Mouse (Mus musculus) adrenal gland, adult (tissue): Measurements from ENCODE around the gene Ehbp1l1.

Experiments used
- DNase-seq, 2 experiments: peaks; one replicate each; pipeline ENCODE4 v3.0.0; 2022 to 2023; ENCODE audit warnings: low spot score in 1 of 2; ENCODE audit not compliant: inconsistent age in 2 of 2

Gene Ehbp1l1

DNA sequence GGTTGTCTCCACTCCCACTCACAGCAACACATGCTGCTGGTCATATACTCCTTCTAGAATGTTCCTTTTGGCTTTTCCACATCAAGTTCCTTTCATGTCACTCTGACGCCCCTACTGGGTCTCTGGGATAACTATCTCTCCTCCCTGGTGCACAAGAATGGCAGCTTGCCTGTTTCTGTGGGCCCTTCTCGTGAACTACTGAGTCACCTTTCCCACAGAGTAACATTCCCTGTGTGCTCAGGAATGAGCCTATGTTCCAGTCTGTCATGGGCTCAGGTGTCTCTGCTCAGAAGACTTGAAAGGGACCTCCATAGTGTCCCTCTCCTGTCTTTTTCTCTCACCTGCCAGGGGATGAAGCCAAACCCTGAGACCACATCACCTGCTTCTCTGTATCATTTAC, 13.3 kb upstream of the Ehbp1l1 start:
- DNase-seq, result no peak

DNA sequence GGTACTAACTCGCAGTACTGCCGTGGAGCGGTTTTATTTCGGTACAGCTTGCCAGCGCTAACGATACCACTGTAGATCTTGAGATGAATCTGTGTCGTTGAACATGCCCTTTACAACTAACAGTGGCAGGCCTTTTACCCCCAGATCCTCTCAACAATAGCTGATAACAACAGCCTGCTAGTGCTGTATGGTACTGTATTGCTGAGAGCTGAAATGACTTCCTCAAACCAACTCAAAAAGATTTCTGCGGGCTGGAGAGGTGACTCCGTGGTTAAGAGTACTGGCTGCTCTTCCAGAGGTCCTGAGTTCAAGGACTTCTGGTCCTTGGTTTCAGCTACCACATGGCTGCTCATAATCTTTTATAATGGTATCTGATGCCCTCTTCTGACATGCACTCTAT, 8.2 kb upstream of the Ehbp1l1 start:
- DNase-seq, result no peak

DNA sequence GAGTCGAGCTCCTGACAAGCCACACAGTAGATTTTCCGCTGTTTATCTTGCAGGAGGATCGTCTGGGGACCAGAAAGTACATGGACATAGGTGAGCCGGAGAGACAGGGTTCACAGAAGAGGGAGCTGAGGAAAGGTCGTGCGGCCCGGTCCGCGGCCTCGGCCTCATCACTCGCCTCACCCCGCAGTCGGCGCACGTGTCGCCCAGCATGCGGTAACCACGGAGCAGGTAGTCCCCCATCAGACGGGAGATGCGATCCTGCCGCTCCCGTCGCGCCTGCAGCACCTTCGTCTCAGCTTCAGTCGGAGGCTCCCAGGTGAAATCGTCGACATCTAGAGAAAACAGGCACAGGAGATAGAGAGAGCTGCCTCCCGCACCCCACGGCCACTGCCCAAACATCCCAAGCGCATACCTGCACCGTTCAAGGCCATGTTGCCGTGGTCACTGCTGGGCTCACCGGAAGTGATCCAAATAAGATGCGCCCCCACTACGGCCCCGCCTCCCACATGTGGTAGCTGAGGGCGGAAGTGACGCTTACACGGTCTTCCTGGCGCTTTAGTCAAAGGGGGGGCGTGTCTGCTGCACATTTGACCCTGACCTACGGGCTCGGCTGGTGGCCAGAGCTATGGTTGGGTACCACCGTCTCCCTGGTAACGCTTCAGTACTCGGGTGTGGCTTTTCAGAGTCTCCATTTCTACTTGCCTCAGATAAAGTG, 5.3 kb upstream of the Ehbp1l1 start:
- DNase-seq, result peak; percentile 95 to 98

DNA sequence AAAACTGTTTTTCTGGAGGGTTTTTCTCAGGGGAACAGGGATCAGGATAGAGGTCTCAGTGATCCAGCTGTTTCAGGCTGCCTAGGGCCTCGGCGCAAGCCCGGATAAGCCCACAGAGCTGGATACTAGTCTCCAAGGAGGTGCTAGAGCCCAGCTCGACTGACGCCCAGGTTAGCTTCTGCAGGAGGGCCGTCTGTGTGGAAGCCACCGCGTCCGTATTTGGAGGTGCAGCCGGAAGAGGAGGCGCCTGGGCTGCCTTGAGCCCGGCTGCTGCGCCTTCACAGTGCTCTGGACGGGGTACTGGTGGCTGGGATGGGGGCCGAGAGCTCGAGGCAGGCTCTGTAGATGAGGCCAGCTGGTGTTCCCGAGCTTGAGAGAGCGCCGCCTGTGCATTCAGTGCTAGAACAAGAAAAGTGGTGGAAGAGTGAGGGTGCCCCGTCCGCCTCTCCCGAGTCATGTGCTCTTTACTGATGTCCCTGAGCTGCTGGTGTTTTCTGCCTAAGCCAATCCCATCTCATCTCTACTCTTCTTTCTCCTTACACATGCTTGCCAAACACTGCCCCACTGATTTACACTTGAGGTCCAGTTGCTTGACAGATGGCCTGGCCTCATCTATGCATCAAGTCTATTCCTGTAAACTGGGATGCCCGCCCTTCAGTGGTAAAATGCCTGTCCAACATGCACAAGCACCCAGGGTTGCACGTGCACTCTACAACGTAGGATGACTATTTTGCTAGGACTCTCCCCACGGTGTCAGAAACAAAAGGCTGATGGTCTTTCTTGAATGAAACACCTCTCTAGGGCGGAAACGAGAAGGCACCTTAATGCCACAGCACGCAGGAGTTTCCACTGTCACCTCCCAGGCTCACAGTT, 4.4 kb upstream of the Ehbp1l1 start:
- peak; percentile 44 to 69 for DNase-seq

DNA sequence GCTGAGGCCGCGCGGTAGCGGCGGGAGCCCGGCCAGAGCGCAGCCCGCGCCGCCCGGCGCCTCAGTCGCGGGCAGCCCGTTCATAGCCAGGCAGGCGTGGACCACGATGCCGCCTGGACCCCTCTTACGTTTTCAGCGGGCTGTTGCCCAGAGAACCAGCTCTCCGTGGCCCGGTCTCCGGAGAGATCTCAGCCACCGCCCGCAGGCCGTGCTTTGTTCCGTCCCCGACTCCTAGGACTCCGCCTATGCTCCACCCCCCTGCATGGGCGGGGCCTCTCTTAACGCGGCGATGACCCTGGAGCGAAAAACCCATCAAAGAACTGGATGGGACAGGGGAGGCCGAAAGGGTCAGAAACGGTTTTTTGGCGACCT, 3.3 kb upstream of the Ehbp1l1 start, which contains the start of gene Fam89b:
Gene Fam89b (minus strand): TSS at position 210 of the 372 bp plus-strand sequence.
- peak; percentile 91 to 96 for DNase-seq

DNA sequence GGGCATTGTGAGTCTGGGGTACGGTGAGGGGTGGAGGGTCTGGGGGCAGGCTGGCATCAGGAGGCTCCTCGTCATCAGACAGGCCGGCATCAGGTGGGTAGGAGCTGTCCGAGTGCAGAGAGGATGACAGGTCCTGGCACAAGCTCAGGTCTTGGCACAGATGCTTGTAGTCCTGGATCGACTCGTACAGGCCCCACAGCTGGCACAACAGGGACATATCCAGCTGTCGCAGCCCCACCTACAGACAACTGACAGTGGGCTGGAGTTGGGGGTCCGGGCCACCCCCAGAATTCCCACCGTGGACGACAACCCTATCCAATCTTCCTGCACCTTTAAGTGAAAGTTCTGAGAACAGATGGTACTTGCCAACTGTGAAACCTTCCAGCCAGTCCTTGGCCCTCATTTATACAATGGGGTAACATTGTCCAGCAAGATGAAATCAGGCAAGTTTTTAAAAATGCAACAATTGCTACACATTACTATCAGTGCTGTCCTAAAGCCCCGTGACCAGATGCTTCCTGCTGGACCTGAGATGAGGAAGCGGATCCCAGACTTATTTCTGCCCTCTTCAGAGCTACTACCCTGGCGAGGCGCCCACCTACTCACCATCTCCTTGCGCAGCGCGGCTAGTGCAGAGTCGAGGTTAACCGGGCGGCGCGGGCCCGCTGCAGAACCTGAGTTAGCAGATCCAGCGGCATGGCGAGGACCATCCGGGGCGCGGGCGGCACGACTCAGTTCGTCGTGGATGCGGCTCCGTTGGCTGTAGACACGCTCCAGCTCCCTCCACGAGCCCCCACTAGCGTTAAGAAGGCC, 2.7 kb upstream of the Ehbp1l1 start:
- peak; percentile 64 to 87 for DNase-seq

DNA sequence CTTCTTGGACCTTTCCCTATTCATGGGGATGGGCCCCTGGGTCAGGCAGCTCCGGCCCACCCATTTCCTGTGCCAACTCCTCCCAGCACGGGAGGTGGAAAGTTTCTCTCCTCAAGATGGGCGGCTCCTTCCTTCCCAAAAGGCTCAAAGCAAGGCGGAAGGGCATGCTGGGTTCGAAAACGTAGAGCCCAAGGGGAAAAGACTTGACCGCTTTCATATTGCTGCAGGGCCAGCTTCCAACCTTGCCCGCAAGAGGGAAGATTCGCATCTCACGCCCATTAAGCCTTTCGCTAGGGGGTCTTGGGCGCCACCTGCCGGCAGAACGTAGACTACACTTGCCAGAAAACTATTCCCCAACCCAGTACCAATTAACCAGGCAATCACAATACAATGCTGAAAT, 1.6 kb upstream of the Ehbp1l1 start:
- DNase-seq, result peak; percentile 86 to 96

DNA sequence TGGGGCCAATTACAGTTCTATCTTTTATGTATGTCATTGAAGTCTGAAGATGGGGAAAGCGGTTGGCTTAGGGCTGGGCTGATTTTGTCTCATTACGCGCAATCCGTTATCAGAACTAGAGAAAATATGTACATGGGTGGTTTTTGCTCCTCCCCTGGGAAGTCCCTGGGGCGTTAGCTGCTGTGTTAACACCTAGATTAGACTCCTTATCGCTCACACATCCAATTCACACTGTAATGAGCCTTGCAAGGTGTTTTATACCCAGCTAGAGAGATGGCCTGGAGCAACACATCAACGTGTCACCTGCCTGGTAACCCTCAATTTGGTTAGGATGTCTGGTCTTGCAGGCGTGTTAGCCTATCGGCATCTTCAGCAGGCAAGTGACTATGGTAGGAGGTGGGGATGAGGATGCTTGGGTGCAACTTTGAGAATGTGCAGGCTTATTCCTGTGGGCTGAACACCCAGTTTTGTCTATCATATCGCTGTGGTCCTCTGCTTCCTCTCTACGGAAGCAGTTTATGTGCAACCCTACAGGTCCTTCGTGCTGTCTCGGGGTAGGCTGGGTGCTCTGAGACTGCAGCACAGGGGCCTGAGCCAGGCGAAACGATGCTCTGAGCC, 953 bp upstream of the Ehbp1l1 start:
- DNase-seq, result peak in 1 of 2 experiments; percentile 52

DNA sequence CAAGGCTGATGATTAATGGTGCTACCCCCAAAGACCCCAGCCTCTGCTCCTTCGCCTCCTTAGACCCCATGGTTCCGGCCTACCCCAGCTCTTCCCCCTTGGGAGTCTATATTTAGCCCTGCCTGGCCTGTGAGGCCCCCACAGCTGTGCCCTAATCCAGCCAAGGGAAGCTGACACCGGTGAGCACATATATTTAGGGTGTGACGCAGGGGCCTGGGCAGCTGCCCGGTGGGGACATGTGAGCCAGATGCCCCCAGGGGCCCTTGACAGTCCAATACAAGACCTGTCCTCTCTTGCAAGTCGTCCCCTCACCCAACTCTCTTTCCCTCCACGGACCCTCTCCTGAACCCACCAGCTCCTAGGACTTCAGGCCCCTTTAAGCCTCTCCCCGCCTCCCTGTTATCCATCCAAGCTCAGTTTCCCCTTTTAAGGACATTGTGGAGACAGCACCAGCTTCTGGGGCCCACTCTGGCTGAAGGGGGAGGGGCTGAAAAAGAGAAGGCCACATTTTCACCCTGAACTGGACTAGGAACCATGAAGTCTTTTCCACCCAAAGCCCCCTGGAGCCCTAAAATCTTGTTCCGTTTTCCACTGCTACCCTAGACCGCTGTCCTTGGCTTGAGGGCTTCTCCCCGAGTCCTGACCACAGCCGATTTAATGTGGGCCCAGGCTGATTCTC, 949 bp downstream of the Ehbp1l1 start:
- peak; percentile 50 to 79 for DNase-seq

DNA sequence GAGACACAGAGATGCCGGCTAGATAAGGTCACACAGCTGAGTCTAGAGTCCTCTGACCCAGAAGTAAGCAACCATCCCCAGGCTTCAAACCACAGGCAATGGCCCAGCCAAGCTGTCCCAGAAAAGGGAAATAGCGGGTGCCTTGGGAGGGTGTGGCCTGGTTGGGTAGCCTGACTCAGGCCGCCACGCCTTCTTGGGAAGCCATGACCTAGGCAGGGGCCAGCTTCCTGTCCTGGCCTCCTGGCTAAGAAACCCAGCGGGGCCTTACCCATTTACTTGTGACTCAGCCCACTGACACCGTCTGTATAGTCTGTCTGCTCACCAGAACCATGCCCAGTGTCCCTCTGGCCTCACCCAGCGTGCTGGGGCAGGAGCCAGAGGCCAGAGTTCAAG, 1.6 kb downstream of the Ehbp1l1 start:
- peak; percentile 82 to 94 for DNase-seq

DNA sequence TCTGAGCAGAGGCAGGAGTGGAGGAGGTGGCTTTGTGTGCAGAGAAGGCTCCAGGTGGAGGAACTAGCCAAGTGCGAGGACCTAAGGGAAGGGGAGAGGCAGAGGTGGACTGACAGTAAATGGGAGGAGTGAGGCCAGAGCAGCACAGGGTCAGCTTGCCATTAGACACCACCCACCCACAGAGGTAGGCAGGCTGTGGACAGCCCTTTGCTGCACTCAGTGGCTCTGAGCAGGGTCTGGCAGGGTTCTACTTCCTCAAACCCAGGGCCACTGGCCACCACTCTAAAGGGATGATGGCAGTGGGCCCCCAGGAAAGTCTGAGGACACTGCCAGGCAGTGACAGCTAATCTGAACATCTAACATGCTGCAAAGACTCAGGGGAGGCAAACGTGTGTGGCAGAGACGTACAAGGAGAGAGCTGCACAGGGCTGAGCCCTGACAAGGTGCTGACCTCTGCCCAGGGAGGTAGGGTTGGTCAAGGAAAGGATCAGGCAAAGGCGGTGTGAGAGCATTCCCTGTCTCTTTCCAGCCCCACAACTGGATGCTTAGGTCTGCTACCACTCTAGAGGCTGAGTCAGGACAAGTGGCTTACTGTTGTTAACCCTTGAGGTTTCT, 2.1 kb downstream of the Ehbp1l1 start:
- DNase-seq, result no peak

DNA sequence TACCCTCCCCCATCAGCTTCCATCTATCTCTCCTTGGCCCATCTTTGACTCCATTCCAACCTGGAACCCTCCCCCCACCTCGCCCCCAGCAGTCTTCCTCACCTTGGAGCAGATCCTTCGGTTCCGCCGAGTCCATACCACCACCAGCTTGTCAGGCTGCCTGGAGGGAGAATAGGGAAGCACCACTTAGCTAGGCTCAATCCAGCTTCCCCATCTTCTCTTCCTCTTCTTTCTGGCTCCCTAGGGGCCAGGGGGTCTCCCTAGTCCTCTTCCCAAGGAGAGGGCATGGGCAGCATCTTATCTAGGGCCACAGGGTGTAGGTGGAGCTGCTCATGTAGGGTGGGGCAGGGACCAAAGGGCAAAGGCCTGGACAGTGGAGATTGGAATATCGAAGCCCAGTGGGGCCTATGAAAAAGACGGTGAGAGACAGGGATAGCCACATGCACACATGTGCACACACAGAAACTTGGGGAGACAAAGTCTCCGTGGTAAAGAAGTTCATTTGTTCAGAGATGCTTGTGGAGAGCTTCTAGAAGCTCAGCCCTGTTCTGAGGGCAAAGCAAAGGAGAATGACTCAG, 3.2 kb downstream of the Ehbp1l1 start:
- no peak for DNase-seq

DNA sequence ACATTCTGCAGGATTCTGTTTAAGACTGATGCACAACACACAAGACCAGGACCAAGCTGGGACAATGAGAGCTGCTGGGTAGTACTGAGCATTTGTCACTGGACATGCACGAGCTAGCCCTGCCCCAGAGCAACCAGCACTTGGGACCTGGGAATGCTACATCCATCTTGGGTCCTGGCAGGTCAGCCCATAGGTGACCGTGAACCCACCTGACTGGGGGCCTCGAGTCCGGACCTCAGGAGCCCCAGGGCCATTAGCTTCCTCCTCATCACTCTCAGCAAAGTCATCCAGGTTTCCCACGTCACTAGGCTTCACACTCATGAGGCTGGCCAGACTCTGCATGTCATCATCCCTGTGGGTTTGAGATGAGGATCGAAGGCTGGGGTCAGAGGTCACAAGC, 4.9 kb downstream of the Ehbp1l1 start:
- DNase-seq, result no peak

DNA sequence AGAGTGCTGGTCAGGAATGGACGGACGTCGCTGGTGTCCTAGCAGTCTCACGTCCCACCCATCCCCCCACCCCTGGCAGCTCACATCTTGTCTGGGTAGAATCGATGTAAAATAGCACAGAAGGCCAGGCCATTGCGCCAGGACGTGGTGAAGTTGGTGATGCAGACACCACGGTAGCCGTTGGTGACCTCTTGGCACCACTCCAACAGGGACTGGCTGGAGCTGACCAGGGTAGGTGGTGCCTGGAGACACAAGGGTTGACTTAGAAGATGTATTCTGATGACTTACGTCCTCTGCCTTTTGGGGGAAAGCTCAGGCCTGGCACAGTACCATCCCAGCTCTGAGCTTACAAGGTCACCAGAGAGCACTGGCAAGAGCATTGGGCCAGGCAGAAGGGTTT, 9.2 kb downstream of the Ehbp1l1 start:
- peak; percentile 30 to 61 for DNase-seq

DNA sequence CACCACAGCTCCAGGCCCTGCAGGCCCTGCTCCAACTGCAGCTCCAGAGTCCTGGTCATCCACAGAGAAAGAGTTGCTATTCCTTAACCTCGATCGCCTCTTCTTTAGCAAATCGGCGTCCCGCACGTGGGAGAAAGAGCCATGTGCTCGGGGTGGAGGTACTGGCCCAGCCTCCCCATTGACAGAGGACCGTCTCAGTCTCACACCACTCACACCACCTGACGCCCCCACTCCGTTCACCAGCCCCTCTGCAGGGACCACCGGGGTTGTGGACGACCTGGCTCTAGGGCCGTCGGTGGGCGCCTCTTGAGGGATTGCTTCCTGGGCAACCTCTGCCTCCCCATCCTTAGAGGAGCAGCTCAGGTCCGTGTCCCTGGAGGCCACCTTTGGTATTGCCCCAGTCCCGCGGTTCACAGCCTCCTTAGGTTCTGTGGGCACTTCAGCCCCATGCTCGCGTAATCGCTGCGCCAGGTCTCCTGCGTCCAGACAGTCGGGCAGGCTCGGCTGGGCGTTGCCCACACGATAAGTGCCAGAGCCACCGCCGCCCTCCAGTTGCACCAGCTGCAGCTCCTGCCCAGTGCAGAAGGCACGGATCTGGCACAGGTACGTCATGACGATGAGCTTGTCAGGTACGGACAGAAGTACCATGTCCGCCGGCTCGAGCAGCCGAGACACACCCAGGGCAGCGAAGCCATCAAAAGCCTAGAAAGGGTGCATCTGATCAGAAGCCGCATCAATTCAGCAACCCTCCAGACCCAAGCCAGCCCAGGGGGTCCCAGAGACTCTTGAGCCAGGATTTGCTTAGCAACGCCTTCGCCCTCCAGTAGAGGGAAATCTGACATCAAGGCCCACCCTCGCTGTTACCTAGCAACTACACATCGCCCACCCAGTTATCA, 10.1 kb downstream of the Ehbp1l1 start:
- peak; percentile 41 to 55 for DNase-seq

DNA sequence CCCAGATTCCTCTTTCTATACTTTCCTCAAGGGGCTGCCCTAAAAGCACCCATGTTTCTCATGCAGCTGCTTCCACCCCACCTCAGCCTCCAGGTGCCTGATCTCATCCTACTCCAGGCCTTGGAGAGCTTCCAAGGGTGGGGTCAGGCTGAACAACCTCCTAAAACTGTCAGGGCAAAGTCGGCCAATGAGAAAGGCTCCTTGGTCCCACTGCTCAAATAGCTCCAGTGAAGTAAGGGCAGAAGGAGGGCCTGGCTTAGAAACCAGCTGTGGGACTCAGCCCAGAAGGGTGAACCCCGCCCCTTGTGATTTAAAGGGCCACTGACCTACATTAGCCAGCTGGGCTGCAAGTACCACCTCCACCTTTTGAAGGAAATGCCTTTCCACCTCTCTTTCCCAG, 12.4 kb downstream of the Ehbp1l1 start:
- DNase-seq, result peak; percentile 58 to 83

DNA sequence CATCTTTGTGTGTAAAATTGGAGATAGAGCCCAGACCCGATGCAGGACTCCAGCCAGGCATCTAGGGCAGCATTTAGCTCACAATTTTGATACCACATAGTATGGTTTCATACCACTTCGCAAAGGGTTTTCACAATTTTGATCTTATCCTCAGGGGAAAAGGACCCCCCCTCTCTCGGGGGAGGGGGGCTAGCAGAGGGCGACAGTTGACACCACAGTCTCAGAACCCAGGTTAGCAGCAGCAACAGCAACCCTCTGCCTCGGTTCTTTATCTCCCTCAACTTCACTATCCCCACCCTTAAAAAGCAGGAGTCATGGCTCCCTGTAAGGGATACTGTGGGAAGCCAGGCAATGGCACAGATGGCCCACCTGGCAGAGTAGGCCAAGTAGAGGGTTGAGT, 12.9 kb downstream of the Ehbp1l1 start:
- DNase-seq, result no peak

DNA sequence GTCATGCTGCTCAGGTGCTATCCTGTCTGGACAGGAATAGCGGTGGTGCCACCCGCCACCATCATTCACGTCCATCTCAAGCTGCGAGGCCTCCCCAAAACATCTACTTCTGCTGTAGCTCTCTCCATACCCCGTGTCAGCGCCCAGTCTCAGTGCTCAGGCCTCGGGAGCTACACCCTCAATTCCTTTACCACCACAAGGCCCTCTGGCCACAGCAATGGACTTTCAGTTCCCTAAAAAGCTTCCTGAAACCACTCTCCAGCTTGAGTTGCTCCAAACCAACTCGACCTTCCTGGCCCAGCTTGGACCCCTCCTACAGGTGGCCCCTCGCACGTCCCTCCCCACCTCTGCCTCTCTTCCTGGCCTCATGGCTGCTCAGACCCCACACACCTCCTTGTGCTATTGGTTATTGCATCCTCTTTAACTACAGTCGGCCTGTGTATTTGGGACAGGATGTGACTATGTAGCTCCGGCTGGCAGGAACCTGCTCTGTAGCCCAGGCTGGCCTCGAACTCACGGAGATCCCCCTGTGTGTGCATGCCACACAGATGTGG, 14.1 kb downstream of the Ehbp1l1 start:
- DNase-seq, result peak in 1 of 2 experiments; percentile 36
